Mouse (Mus musculus) adrenal gland, adult 8-10 months (tissue): ENCODE measurements around the gene Mia. TPM values are rescaled to one million over a fixed set of nuclear protein-coding genes. Genes with fewer than 3 reads are reported as not detected.

ENCODE experiments used
- DNase-seq: peaks from one replicate; pipeline ENCODE4 v3.0.0; 2022
- total RNA-seq, 4 experiments: library from RNA; stranded (reverse); gene quantifications; 2 replicates each; pipeline ENCODE4 v1.2.4; 2022

Mia gene
- total RNA-seq = under 1 TPM in 2 of 4 experiments, not detected in 2; 0.32 to 0.64 TPM

GRCm38 (mm10) chr7:27180837-27181695 is at the start of gene Mia, which contains the start of gene Gm21983:
Mia (minus strand) TSS chr7:27181157.
Gm21983 (minus strand) TSS chr7:27181086.
- no peak for DNase-seq

- no peak for DNase-seq
These were observed 47.9 kb upstream of the Mia start for GRCm38 (mm10) chr7:27228865-27229264.

GRCm38 (mm10) chr7:27228281-27228821 is 47.4 kb upstream of the Mia start, which contains the start of gene Itpkc:
Itpkc (minus strand) TSS chr7:27228661.
- peak; percentile 90 for DNase-seq

GRCm38 (mm10) chr7:27227676-27228075 is 46.7 kb upstream of the Mia start:
- DNase-seq = peak; percentile 37

GRCm38 (mm10) chr7:27227276-27227675 is 46.3 kb upstream of the Mia start:
- peak; percentile 24 for DNase-seq

- peak; percentile 70 for DNase-seq
These were observed 44.1 kb upstream of the Mia start for GRCm38 (mm10) chr7:27224877-27225575.

GRCm38 (mm10) chr7:27222538-27222937 is 41.6 kb upstream of the Mia start:
- no peak for DNase-seq

- DNase-seq = no peak
These were observed 41.0 kb upstream of the Mia start for GRCm38 (mm10) chr7:27221939-27222338.

GRCm38 (mm10) chr7:27219937-27220336 is 39.0 kb upstream of the Mia start:
- DNase-seq = no peak

- DNase-seq = no peak
These were observed 37.6 kb upstream of the Mia start for GRCm38 (mm10) chr7:27218586-27218985.

- no peak for DNase-seq
These were observed 31.7 kb upstream of the Mia start for GRCm38 (mm10) chr7:27212626-27213025.

- no peak for DNase-seq
These were observed 22.9 kb upstream of the Mia start for GRCm38 (mm10) chr7:27203730-27204449.

GRCm38 (mm10) chr7:27198779-27199178 is 17.8 kb upstream of the Mia start:
- no peak for DNase-seq

- DNase-seq = no peak
These were observed 17.4 kb upstream of the Mia start for GRCm38 (mm10) chr7:27198355-27198754.

GRCm38 (mm10) chr7:27197634-27198033 is 16.7 kb upstream of the Mia start:
- peak; percentile 45 for DNase-seq

- no peak for DNase-seq
These were observed 16.2 kb upstream of the Mia start for GRCm38 (mm10) chr7:27197136-27197535.

GRCm38 (mm10) chr7:27195681-27196611 is 15.0 kb upstream of the Mia start, which contains the start of the genes BC024978 and Snrpa:
BC024978 (plus strand) TSS chr7:27195781.
Snrpa (minus strand) TSS chr7:27196271.
- peak; percentile 99 for DNase-seq

- no peak for DNase-seq
These were observed 12.8 kb upstream of the Mia start for GRCm38 (mm10) chr7:27193731-27194130.

GRCm38 (mm10) chr7:27192434-27192833 is 11.5 kb upstream of the Mia start:
- DNase-seq = no peak

GRCm38 (mm10) chr7:27189271-27189931 is 8.4 kb upstream of the Mia start:
- no peak for DNase-seq

- no peak for DNase-seq
These were observed 5.0 kb upstream of the Mia start for GRCm38 (mm10) chr7:27185986-27186385.
